Mouse (Mus musculus): Measurements from ENCODE around the gene Sspn. TPM values are rescaled to one million over a fixed set of nuclear protein-coding genes. Genes with fewer than 3 reads are reported as not detected.

Sspn gene
- 1.6 and 1.8 TPM in 2 replicates for polyA plus RNA-seq (2016; fragmentation: Nextera tagmentation; extraction: Ambion mirVana)

DNA sequence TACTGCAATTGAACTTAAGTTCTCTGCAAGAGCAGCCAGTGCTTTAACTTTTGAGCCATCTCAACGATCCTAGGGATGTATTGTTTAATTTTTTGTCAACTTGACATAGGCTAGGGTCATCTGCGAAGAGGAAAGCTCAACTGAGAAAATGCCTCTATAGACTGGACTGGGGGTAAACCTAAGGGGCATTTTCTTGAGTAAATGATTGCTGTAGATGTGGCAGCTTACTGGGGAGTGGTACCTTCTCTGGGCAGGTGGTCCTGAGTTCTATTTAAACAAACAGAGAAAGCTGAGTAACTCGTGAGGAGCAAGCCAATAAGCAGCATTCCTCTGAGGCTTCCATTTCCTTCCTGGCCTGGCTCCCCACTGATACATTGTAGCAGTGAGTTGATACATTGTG, at the start of gene Sspn:
TSS of gene Sspn (plus strand) at position 301 of the 400 bp plus-strand sequence.
- DNase-seq (ENCODE audit: low spot score) = no peak
- Histone ChIP-seq H3K9me3 (no peaks in the 10 kb centered on the region), H3K4me3 (no peak within 1 kb of the TSS), H3K27me3 (ENCODE audit: insufficient read depth, poor library complexity, severe bottlenecking) (no peaks in the 10 kb centered on the region), H3K4me1 (replicated peaks) (peaks cover 17% of the 10 kb centered on the region), H3K27ac (no peak within 1 kb of the TSS), H3K36me3 (no peaks in the 10 kb centered on the region)
- 74% methylated on average over 3 of the region's 3 CpGs for WGBS

- DNase-seq (ENCODE audit: low spot score) = no peak
- H3K4me3 ChIP-seq = no peak overlapping the region
- no peaks in the 10 kb centered on the region for H3K4me1 ChIP-seq (replicated peaks)
- H3K36me3 ChIP-seq = no peaks in the 10 kb centered on the region
- no peak overlapping the region for H3K27ac ChIP-seq
- WGBS = 92% methylated on average over 1 of the region's 1 CpGs
- H3K9me3 ChIP-seq = no peaks in the 10 kb centered on the region
- no peaks in the 10 kb centered on the region for H3K27me3 ChIP-seq (ENCODE audit: insufficient read depth, poor library complexity, severe bottlenecking)
These were observed 48.4 kb upstream of the Sspn start for GRCm38 (mm10) chr6:145883010-145883409.

DNA sequence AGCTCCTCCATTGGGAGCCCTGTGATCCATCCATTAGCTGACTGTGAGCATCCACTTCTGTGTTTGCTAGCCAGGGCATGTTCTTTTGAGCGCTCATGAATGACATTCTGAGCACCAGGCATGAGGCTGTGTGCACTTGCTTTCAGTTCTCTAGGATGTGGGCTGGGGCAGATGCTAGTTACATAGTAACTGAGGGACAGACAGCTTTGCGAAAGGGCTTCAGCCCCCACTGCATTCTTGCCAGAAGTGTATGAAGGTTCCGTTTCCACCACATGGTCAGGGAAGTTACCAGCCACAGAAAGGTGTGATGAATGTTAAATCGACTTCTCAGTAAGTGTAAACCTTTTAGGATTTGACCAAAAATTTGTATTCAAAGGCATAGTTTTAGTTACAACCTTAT, 47.8 kb upstream of the Sspn start:
- no peak for DNase-seq (ENCODE audit: low spot score)
- H3K36me3 ChIP-seq = no peaks in the 10 kb centered on the region
- H3K4me1 ChIP-seq (replicated peaks) = peaks cover 4% of the 10 kb centered on the region
- no peaks in the 10 kb centered on the region for H3K27me3 ChIP-seq (ENCODE audit: insufficient read depth, poor library complexity, severe bottlenecking)
- whole genome bisulfite sequencing = 86% methylated on average over 4 of the region's 4 CpGs
- H3K27ac ChIP-seq = no peak overlapping the region
- no peak overlapping the region for H3K4me3 ChIP-seq
- no peaks in the 10 kb centered on the region for H3K9me3 ChIP-seq

GRCm38 (mm10) chr6:145885069-145885468, 46.4 kb upstream of the Sspn start:
- Histone ChIP-seq H3K27me3 (ENCODE audit: insufficient read depth, poor library complexity, severe bottlenecking) (no peaks in the 10 kb centered on the region), H3K27ac (no peak overlapping the region), H3K9me3 (no peaks in the 10 kb centered on the region), H3K4me1 (replicated peaks) (peaks cover 7% of the 10 kb centered on the region), H3K36me3 (no peaks in the 10 kb centered on the region), H3K4me3 (no peak overlapping the region)
- no peak for DNase-seq (ENCODE audit: low spot score)
- WGBS = 88% methylated on average over 4 of the region's 4 CpGs

GRCm38 (mm10) chr6:145886277-145886676, 45.2 kb upstream of the Sspn start:
- H3K36me3 ChIP-seq = no peaks in the 10 kb centered on the region
- H3K9me3 ChIP-seq = no peaks in the 10 kb centered on the region
- no peak overlapping the region for H3K27ac ChIP-seq
- H3K4me3 ChIP-seq = no peak overlapping the region
- peaks cover 7% of the 10 kb centered on the region for H3K4me1 ChIP-seq (replicated peaks)
- DNase-seq (ENCODE audit: low spot score) = no peak
- 83% methylated on average over 8 of the region's 8 CpGs for WGBS
- H3K27me3 ChIP-seq (ENCODE audit: insufficient read depth, poor library complexity, severe bottlenecking) = no peaks in the 10 kb centered on the region

DNA sequence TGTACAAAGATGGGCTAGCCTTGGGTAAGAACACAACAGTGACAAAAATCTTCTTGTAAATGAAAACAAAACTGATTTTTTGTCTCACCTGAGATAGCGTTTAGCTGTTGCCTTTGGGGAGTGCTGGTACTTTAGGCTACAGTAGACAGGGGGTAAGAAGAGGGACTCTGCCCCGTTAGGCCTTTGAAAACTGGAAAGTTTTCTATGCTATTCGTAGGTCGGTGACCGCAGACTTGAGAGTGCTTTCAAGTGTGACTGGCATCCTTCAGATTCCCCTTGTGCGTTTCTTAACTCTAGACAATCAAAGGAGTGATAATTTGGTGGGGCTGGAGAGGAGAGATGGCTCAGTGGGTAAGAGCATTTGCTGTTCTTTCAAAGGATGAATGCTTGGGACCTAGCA, 43.7 kb upstream of the Sspn start:
- H3K4me3 ChIP-seq = no peak overlapping the region
- DNase-seq (ENCODE audit: low spot score) = no peak
- H3K36me3 ChIP-seq = no peaks in the 10 kb centered on the region
- no peaks in the 10 kb centered on the region for H3K27me3 ChIP-seq (ENCODE audit: insufficient read depth, poor library complexity, severe bottlenecking)
- H3K4me1 ChIP-seq (replicated peaks) = peaks cover 7% of the 10 kb centered on the region
- no peaks in the 10 kb centered on the region for H3K9me3 ChIP-seq
- no peak overlapping the region for H3K27ac ChIP-seq
- WGBS = 75% methylated on average over 6 of the region's 6 CpGs

DNA sequence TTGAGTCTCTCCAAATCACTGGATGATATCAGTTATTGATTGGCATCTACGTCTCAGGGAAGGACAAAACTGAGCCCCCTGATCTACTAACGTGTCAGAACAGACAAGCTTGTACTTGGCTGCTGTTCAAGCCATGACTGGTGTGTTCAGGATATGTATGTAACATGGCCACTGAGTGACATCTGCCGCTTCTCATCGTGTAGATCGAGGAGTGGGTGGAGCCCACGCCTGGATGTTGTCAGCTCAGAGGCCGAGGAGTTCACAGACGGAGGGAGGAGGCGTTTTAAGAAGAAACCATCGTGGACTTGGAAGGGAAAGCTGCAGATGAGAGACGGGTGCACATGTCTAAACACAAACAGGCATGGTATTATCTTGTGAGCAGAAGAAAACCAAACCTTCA, 39.5 kb upstream of the Sspn start:
- H3K9me3 ChIP-seq = no peaks in the 10 kb centered on the region
- DNase-seq (ENCODE audit: low spot score) = no peak
- no peak overlapping the region for H3K27ac ChIP-seq
- H3K27me3 ChIP-seq (ENCODE audit: insufficient read depth, poor library complexity, severe bottlenecking) = no peaks in the 10 kb centered on the region
- peaks cover 7% of the 10 kb centered on the region for H3K4me1 ChIP-seq (replicated peaks)
- H3K4me3 ChIP-seq = no peak overlapping the region
- H3K36me3 ChIP-seq = no peaks in the 10 kb centered on the region
- 88% methylated on average over 11 of the region's 11 CpGs for WGBS

DNA sequence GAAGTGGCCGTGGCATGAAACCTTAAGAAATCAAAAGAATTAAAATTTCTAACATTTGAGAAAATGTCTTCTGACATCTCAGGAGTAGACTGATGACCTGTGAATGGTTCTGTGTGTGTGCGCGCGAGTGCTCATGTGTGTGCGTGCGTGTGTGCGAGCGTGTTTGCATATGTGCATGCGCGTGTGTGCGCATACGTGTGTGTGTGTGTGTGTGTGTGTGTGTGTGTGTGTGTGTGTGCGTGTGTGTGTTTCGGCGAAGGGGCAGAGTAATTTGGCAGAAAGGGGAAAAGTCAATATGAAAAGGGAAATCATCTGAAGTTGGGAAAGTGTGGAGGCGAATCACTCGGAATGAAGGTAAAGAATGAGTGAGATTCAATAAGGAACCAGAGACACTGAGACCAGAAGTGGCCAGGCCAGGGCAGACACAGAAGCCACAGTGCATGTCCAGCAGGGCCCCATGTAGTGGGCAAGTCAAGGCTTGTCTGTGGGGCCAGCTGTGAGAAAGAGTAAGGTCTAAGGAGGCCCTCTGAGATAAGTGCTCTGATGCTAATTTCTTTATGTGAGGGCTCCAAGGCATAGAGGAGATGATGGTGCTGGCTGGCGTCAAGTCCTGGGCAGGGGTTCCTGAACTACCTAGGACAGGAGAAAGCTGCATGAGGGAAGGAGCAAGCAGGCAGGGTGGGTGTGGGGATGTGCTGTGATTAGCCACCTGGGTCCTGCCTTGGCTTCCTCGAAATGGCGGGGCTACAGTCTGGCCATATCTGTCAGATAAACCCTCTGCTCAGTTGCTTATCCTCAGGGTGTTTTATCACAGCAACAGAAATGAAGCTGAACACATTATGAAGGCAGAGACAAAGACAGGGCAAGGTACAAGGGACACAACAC, 38.8 kb upstream of the Sspn start:
- Histone ChIP-seq H3K9me3 (no peaks in the 10 kb centered on the region), H3K4me3 (no peak overlapping the region), H3K27me3 (ENCODE audit: insufficient read depth, poor library complexity, severe bottlenecking) (no peaks in the 10 kb centered on the region), H3K36me3 (no peaks in the 10 kb centered on the region), H3K27ac (no peak overlapping the region), H3K4me1 (replicated peaks) (peaks cover 7% of the 10 kb centered on the region)
- 95% methylated on average over 20 of the region's 20 CpGs for WGBS
- DNase-seq (ENCODE audit: low spot score) = no peak

DNA sequence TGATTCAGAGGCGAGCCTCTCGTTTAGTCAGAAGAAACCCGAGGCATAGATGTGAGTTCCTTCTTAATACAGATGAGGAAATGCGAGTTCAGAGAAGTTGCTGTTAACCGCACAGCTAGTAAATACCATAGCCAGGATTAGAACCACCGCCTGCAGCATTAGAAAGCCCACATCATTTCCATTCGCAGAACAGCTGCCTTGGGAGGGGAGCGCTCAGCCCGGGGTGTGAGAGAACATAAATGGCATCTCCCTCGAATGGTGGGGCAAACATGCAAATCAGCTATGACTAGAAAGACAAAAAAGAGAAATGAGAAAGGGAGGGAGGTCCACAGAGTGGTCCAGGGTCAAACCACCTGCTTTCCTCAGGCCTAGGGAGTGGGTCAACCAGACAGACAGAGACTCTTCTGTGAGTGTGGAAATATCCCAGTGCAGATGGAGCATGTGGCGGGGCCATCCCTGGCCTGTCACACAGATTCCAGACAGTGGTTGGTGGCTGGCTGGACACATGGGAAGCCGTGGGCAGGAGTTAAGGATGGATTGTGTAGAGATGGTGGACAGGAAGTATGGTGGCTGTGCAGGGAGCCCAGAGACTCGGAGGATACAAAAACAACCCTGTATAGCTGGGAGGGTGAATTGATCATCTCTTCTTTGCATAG, 37.9 kb upstream of the Sspn start:
- no peaks in the 10 kb centered on the region for H3K27me3 ChIP-seq (ENCODE audit: insufficient read depth, poor library complexity, severe bottlenecking)
- H3K9me3 ChIP-seq = no peaks in the 10 kb centered on the region
- 84% methylated on average over 13 of the region's 13 CpGs for WGBS
- H3K4me1 ChIP-seq (replicated peaks) = peaks cover 4% of the 10 kb centered on the region
- DNase-seq (ENCODE audit: low spot score) = no peak
- no peak overlapping the region; the same call in 1 of the 2 replicates for H3K27ac ChIP-seq
- no peak overlapping the region for H3K4me3 ChIP-seq
- H3K36me3 ChIP-seq = no peaks in the 10 kb centered on the region

DNA sequence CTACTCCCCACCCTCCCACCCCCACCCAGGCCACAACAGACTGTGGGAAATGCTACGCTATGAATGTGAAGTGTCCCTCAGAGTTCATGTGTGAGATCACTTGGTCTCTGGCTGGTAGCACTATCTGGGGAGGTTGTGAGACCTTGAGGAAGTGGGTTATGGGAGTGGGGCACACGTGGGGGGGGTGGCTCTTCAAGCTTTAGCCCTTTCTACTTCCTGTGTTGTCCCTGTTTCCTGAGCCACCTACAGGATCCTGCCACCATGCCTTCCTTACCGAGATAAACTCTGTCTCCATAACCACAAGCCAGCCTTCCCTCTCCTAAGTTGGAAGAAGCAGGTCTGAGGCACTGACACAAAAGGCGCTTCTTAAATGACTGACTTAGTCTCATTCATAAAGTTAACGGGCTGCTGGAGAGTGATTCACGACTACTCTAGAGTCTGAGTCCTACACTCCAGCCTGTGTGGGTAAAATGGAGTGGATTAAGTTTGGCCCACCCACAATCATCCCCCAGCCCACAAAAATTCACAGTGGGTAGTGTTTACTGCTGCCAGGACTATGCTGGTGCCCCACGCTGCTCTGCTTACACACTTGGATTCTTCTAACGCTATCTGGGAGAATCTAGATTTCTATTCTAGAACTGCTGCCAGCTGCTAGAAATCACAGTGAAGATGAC, 36.6 kb upstream of the Sspn start:
- H3K36me3 ChIP-seq = no peaks in the 10 kb centered on the region
- H3K4me3 ChIP-seq = no peak overlapping the region
- DNase-seq (ENCODE audit: low spot score) = no peak
- H3K27me3 ChIP-seq (ENCODE audit: insufficient read depth, poor library complexity, severe bottlenecking) = no peaks in the 10 kb centered on the region
- no peaks in the 10 kb centered on the region for H3K9me3 ChIP-seq
- WGBS = 84% methylated on average over 8 of the region's 8 CpGs
- no peaks in the 10 kb centered on the region; the same call in 1 of the 2 replicates for H3K4me1 ChIP-seq (replicated peaks)
- no peak overlapping the region for H3K27ac ChIP-seq

GRCm38 (mm10) chr6:145904169-145904568, 27.3 kb upstream of the Sspn start:
- no peak for DNase-seq (ENCODE audit: low spot score)
- 93% methylated on average over 5 of the region's 5 CpGs for WGBS
- Histone ChIP-seq H3K4me3 (no peak overlapping the region), H3K27me3 (ENCODE audit: insufficient read depth, poor library complexity, severe bottlenecking) (no peaks in the 10 kb centered on the region), H3K27ac (no peak overlapping the region), H3K36me3 (no peaks in the 10 kb centered on the region), H3K9me3 (no peaks in the 10 kb centered on the region), H3K4me1 (replicated peaks) (0 out of 2 replicates have a peak, but pooled peaks cover 4% of the 10 kb centered on the region)

- Histone ChIP-seq H3K4me1 (replicated peaks) (0 out of 2 replicates have a peak, but pooled peaks cover 4% of the 10 kb centered on the region), H3K36me3 (no peaks in the 10 kb centered on the region), H3K27me3 (ENCODE audit: insufficient read depth, poor library complexity, severe bottlenecking) (no peaks in the 10 kb centered on the region), H3K27ac (no peak overlapping the region), H3K9me3 (no peaks in the 10 kb centered on the region), H3K4me3 (no peak overlapping the region)
- WGBS = 83% methylated on average over 5 of the region's 5 CpGs
- DNase-seq (ENCODE audit: low spot score) = no peak
These were observed 26.8 kb upstream of the Sspn start for GRCm38 (mm10) chr6:145904616-145905015.

Data from hindbrain, embryonic 10.5 days (tissue).